Mouse (Mus musculus): Measurements from ENCODE around the gene Ppp1r26. TPM values are rescaled to one million over a fixed set of nuclear protein-coding genes. Genes with fewer than 3 reads are reported as not detected.

Gene Ppp1r26
- polyA plus RNA-seq (2017; shearing (Covaris generic)), result not detected

GRCm38 (mm10) chr2:28446515-28447314, at the start of gene Ppp1r26:
Gene Ppp1r26, plus strand, starts transcription at chr2:28446800.

GRCm38 (mm10) chr2:28465836-28466518, 19.4 kb downstream of the Ppp1r26 start, which contains the start of gene 1700007K13Rik:
Gene 1700007K13Rik, minus strand, starts transcription at chr2:28466332.

DNA sequence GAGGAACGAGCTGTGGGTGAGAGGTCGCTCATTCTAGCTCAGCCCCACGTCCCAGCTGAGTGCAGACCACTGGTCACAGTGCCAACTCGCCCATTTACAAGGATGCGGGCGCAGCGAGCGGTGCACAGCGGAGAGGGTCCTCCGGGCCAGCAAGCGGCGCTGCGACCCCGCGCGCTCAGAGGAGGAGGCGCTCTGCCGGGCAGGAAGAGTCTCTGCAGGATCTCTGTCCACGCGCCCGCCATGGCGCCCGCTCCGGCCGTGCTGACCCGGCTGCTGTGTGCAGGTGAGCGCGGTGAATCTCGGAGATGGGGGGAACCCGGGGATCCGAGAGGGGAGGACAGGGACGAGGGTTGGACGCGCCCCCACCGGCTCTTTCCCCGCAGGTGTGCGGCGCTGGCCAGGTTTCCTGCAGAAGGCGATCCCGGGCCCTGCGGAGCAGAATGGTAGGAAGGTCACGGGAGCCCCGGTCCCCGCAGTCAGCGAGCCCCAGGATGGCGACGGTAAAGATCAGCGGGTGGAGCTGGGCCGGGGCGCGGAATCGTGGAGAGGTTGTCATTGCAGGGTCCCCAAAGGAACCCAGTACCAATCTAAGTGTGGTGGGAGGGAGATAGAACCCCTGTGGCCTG, 21.4 kb downstream of the Ppp1r26 start, which contains the start of gene Mrps2:
Mrps2 (plus strand) TSS at position 207 of the 626 bp plus-strand sequence.

DNA sequence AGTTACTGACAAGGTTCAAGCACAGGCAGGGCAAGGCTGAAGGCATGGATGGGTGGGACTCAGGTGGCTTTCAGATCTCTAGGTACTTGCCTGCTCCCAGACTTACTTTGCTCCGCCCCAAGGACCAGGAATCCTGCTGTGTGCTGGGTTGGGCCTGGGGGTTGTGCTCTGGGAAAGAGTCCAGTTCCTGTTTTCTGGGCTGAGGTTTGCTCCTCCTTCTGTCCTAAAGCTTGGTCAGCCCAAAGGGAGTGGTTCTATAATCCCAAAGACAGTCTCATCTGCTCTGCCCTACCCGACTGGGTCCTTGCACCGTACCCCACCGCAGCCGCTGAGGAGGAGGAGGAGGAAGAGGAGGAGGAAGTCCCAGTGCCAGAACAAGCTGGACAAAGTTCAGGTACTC, 50.1 kb downstream of the Ppp1r26 start, which contains the start of gene Gbgt1:
Gbgt1 (plus strand) TSS at position 221 of the 400 bp plus-strand sequence.

Other genes with a start within 250 kb of the Ppp1r26 start
- under 1 TPM in 1 of 2 experiments, not detected in 1; 0.64 TPM for gene 1700007K13Rik, start 19.5 kb downstream of the Ppp1r26 start, polyA plus RNA-seq (2017; shearing (Covaris generic))
- gene Mrps2, start 21.3 kb downstream of the Ppp1r26 start, polyA plus RNA-seq (2017; shearing (Covaris generic)), result 10 to 100 TPM; 27.4 to 34.1 TPM
- gene Gbgt1, start 50.1 kb downstream of the Ppp1r26 start, polyA plus RNA-seq (2017; shearing (Covaris generic)), result under 1 TPM in 1 of 2 experiments, not detected in 1; 0.12 TPM
- gene Gm10134, start 59.3 kb downstream of the Ppp1r26 start, polyA plus RNA-seq (2017; shearing (Covaris generic)), result under 1 TPM; 0.78 to 0.84 TPM
- gene Ralgds, start 66.3 kb downstream of the Ppp1r26 start, polyA plus RNA-seq (2017; shearing (Covaris generic)), result 10 to 100 TPM; 14.1 to 38.3 TPM
- gene Cel, start 116.6 kb downstream of the Ppp1r26 start, polyA plus RNA-seq (2017; shearing (Covaris generic)), result under 1 TPM in 1 of 2 experiments, not detected in 1; 0.25 TPM
- 10 to 100 TPM; 14.2 to 23.5 TPM for gene Gtf3c5, start 137.0 kb downstream of the Ppp1r26 start, polyA plus RNA-seq (2017; shearing (Covaris generic))
- gene Gfi1b, start 175.2 kb downstream of the Ppp1r26 start, polyA plus RNA-seq (2017; shearing (Covaris generic)), result 1 to 10 TPM in 1 of 2 experiments, not detected in 1; 2.0 TPM
- gene Tsc1, start 194.4 kb downstream of the Ppp1r26 start, polyA plus RNA-seq (2017; shearing (Covaris generic)), result 10 to 100 TPM; 24.0 to 26.5 TPM

Measured in activated CD4-positive, CD25-positive, alpha-beta regulatory T cell (primary cell).